Mouse (Mus musculus): Measurements from ENCODE around the gene Isg15. TPM values are rescaled to one million over a fixed set of nuclear protein-coding genes. Genes with fewer than 3 reads are reported as not detected.
A peak's percentile ranks its signal among the peaks of the same experiment; 100 is the strongest.

Gene Isg15
- polyA plus RNA-seq, 1 experiment from 2014 or later = 0.38 TPM

GRCm38 (mm10) chr4:156217838-156218237 lies 17.2 kb upstream of the Isg15 start:
- DNase-seq (ENCODE audit: extremely low spot score, low spot score) = no peak
- 90% methylated on average over 16 of the region's 16 CpGs for WGBS

GRCm38 (mm10) chr4:156217022-156217669 lies 16.5 kb upstream of the Isg15 start:
- WGBS = 89% methylated on average over 16 of the region's 16 CpGs
- Histone ChIP-seq H3K9me3 (no peaks in the 10 kb centered on the region), H3K27ac (0 out of 2 replicates have a peak overlapping the region, but pooled peaks have one; percentile 25), H3K27me3 (ENCODE audit: poor library complexity, severe bottlenecking) (no peaks in the 10 kb centered on the region), H3K4me3 (no peak overlapping the region), H3K4me1 (no peaks in the 10 kb centered on the region), H3K36me3 (replicated peaks) (0 out of 2 replicates have a peak, but pooled peaks cover 6% of the 10 kb centered on the region)
- DNase-seq (ENCODE audit: extremely low spot score, low spot score) = no peak

More at GRCm38 (mm10) chr4:156217838-156218237, 17.2 kb upstream of the Isg15 start:
- Histone ChIP-seq H3K27me3 (ENCODE audit: poor library complexity, severe bottlenecking) (no peaks in the 10 kb centered on the region), H3K9me3 (no peaks in the 10 kb centered on the region), H3K36me3 (replicated peaks) (0 out of 2 replicates have a peak, but pooled peaks cover 9% of the 10 kb centered on the region), H3K27ac (no peak overlapping the region), H3K4me3 (no peak overlapping the region), H3K4me1 (no peaks in the 10 kb centered on the region)

GRCm38 (mm10) chr4:156216196-156216595 lies 15.6 kb upstream of the Isg15 start:
- no peaks in the 10 kb centered on the region for H3K27me3 ChIP-seq (ENCODE audit: poor library complexity, severe bottlenecking)
- DNase-seq (ENCODE audit: extremely low spot score, low spot score) = no peak
- no peaks in the 10 kb centered on the region for H3K4me1 ChIP-seq
- H3K36me3 ChIP-seq (replicated peaks) = 0 out of 2 replicates have a peak, but pooled peaks cover 3% of the 10 kb centered on the region
- H3K27ac ChIP-seq = no peak overlapping the region
- H3K9me3 ChIP-seq = no peaks in the 10 kb centered on the region
- H3K4me3 ChIP-seq = no peak overlapping the region
- 92% methylated on average over 2 of the region's 2 CpGs for WGBS

- Histone ChIP-seq H3K27ac (no peak within 1 kb of the TSS), H3K27me3 (ENCODE audit: poor library complexity, severe bottlenecking) (no peaks in the 10 kb centered on the region), H3K4me1 (no peaks in the 10 kb centered on the region), H3K9me3 (no peaks in the 10 kb centered on the region), H3K4me3 (no peak within 1 kb of the TSS), H3K36me3 (replicated peaks) (0 out of 2 replicates have a peak, but pooled peaks cover 3% of the 10 kb centered on the region)
- WGBS = 86% methylated on average over 4 of the region's 4 CpGs
- DNase-seq (ENCODE audit: extremely low spot score, low spot score) = no peak
Observed at GRCm38 (mm10) chr4:156215649-156216048, 15.0 kb upstream of the Isg15 start, which contains the start of gene Perm1. Gene Perm1 (plus strand): TSS chr4:156215868.

GRCm38 (mm10) chr4:156213134-156213533 lies 12.5 kb upstream of the Isg15 start:
- H3K9me3 ChIP-seq = no peaks in the 10 kb centered on the region
- H3K4me3 ChIP-seq = no peak overlapping the region
- no peaks in the 10 kb centered on the region for H3K4me1 ChIP-seq
- 94% methylated on average over 13 of the region's 13 CpGs for WGBS
- no peak overlapping the region for H3K27ac ChIP-seq
- H3K27me3 ChIP-seq (ENCODE audit: poor library complexity, severe bottlenecking) = no peaks in the 10 kb centered on the region
- H3K36me3 ChIP-seq (replicated peaks) = peaks cover 14% of the 10 kb centered on the region
- no peak for DNase-seq (ENCODE audit: extremely low spot score, low spot score)

- Histone ChIP-seq H3K9me3 (no peaks in the 10 kb centered on the region), H3K4me3 (no peak overlapping the region), H3K27me3 (ENCODE audit: poor library complexity, severe bottlenecking) (peaks cover 3% of the 10 kb centered on the region), H3K27ac (no peak overlapping the region), H3K4me1 (peaks cover 8% of the 10 kb centered on the region), H3K36me3 (replicated peaks) (peaks cover 30% of the 10 kb centered on the region)
- WGBS = 83% methylated on average over 13 of the region's 13 CpGs
- DNase-seq (ENCODE audit: extremely low spot score, low spot score) = no peak
Observed at GRCm38 (mm10) chr4:156209963-156210635, 9.5 kb upstream of the Isg15 start.

GRCm38 (mm10) chr4:156208872-156209271 lies 8.3 kb upstream of the Isg15 start:
- peaks cover 20% of the 10 kb centered on the region for H3K4me1 ChIP-seq
- no peak overlapping the region for H3K27ac ChIP-seq
- H3K36me3 ChIP-seq (replicated peaks) = peaks cover 29% of the 10 kb centered on the region
- peaks cover 16% of the 10 kb centered on the region for H3K27me3 ChIP-seq (ENCODE audit: poor library complexity, severe bottlenecking)
- H3K4me3 ChIP-seq = no peak overlapping the region
- H3K9me3 ChIP-seq = no peaks in the 10 kb centered on the region
- WGBS = 95% methylated on average over 4 of the region's 4 CpGs
- DNase-seq (ENCODE audit: extremely low spot score, low spot score) = no peak

GRCm38 (mm10) chr4:156203413-156204131 lies 3.0 kb upstream of the Isg15 start:
- H3K4me1 ChIP-seq = peaks cover 43% of the 10 kb centered on the region
- H3K27ac ChIP-seq = peak overlapping the region; percentile 91
- peaks cover 31% of the 10 kb centered on the region for H3K27me3 ChIP-seq (ENCODE audit: poor library complexity, severe bottlenecking)
- H3K36me3 ChIP-seq (replicated peaks) = peaks cover 21% of the 10 kb centered on the region
- DNase-seq (ENCODE audit: extremely low spot score, low spot score) = no peak
- H3K9me3 ChIP-seq = no peaks in the 10 kb centered on the region
- H3K4me3 ChIP-seq = peak overlapping the region; percentile 73
- WGBS = 0% methylated on average over 49 of the region's 49 CpGs

GRCm38 (mm10) chr4:156203001-156203412 lies 2.4 kb upstream of the Isg15 start, which contains the start of gene AW011738:
Gene AW011738 (plus strand): TSS chr4:156203304.
- under 1% methylated on average over 38 of the region's 39 CpGs for WGBS
- Histone ChIP-seq H3K4me3 (peak within 1 kb of the TSS; percentile 73), H3K27ac (peak within 1 kb of the TSS; percentile 91), H3K9me3 (no peaks in the 10 kb centered on the region), H3K27me3 (ENCODE audit: poor library complexity, severe bottlenecking) (peaks cover 31% of the 10 kb centered on the region), H3K36me3 (replicated peaks) (peaks cover 15% of the 10 kb centered on the region), H3K4me1 (peaks cover 47% of the 10 kb centered on the region)
- peak; percentile 82 for DNase-seq (ENCODE audit: extremely low spot score, low spot score)

GRCm38 (mm10) chr4:156202462-156202893 lies 1.9 kb upstream of the Isg15 start:
- Histone ChIP-seq H3K4me3 (peak overlapping the region; percentile 73), H3K36me3 (replicated peaks) (peaks cover 12% of the 10 kb centered on the region), H3K4me1 (peaks cover 51% of the 10 kb centered on the region), H3K9me3 (no peaks in the 10 kb centered on the region), H3K27me3 (ENCODE audit: poor library complexity, severe bottlenecking) (peaks cover 31% of the 10 kb centered on the region), H3K27ac (peak overlapping the region; percentile 91)
- WGBS = 50% methylated on average over 12 of the region's 12 CpGs
- DNase-seq (ENCODE audit: extremely low spot score, low spot score) = no peak

GRCm38 (mm10) chr4:156197829-156198205 lies 2.8 kb downstream of the Isg15 start:
- under 1% methylated on average over 26 of the region's 26 CpGs for WGBS
- Histone ChIP-seq H3K9me3 (no peaks in the 10 kb centered on the region), H3K36me3 (replicated peaks) (peaks cover 27% of the 10 kb centered on the region), H3K27ac (peak overlapping the region; percentile 96), H3K4me1 (peaks cover 62% of the 10 kb centered on the region), H3K4me3 (peak overlapping the region; percentile 92), H3K27me3 (ENCODE audit: poor library complexity, severe bottlenecking) (peaks cover 10% of the 10 kb centered on the region)
- peak; percentile 93 for DNase-seq (ENCODE audit: extremely low spot score, low spot score)

GRCm38 (mm10) chr4:156197131-156197828 lies 3.3 kb downstream of the Isg15 start, which contains the start of gene Agrn:
Gene Agrn (minus strand): TSS chr4:156197488.
- peaks cover 4% of the 10 kb centered on the region for H3K27me3 ChIP-seq (ENCODE audit: poor library complexity, severe bottlenecking)
- peaks cover 62% of the 10 kb centered on the region for H3K4me1 ChIP-seq
- peak within 1 kb of the TSS; percentile 92 for H3K4me3 ChIP-seq
- H3K36me3 ChIP-seq (replicated peaks) = peaks cover 32% of the 10 kb centered on the region
- under 1% methylated on average over 51 of the region's 88 CpGs for whole genome bisulfite sequencing
- H3K9me3 ChIP-seq = no peaks in the 10 kb centered on the region
- no peak for DNase-seq (ENCODE audit: extremely low spot score, low spot score)
- peak within 1 kb of the TSS; percentile 96 for H3K27ac ChIP-seq

Data from forebrain, embryonic 10.5 days (tissue).